27 mouse cellular contexts compared by ENCODE assay signal in genomic region chr11:57985485-57985884, GRCm38 (mm10). TPM values are rescaled to one million over a fixed set of nuclear protein-coding genes. Genes with fewer than 3 reads are reported as not detected.
DNase-seq lines count a peak whose midpoint lies in the region; ATAC-seq and TF ChIP-seq lines count a peak whose summit lies in the region.
"Had no signal": no experiment of that assay in that cellular context is flagged by ENCODE, and none has a peak within 500 bp of the region (broad histone marks: within the 10 kb centered on the region; RNA-seq: fewer than 3 reads in every experiment).

No protein-coding gene starts in this region.

- H3K9me3 ChIP-seq in heart, embryonic 13.5 days, result no peaks in the 10 kb centered on the region
- H3K9me3 ChIP-seq in stomach, embryonic 15.5 days, result no peaks in the 10 kb centered on the region
- H3K9me3 ChIP-seq in stomach, postnatal 0 days (ENCODE audit: control insufficient read depth, low read length), result no peaks in the 10 kb centered on the region
- H3K9me3 ChIP-seq in liver, embryonic 15.5 days (replicated peaks), result no peaks in the 10 kb centered on the region
- no peaks in the 10 kb centered on the region for H3K9me3 ChIP-seq in forebrain, embryonic 16.5 days (ENCODE audit: control insufficient read depth, low read length)
- H3K9me3 ChIP-seq: embryonic facial prominence, embryonic 12.5 days; embryonic facial prominence, embryonic 15.5 days; heart, embryonic 12.5 days had no signal

- DNase-seq in heart, adult 2 months, result no peak
- DNase-seq in stomach, postnatal 0 days (ENCODE audit: low spot score), result no peak
- DNase-seq: adrenal gland, postnatal 10 days; adrenal gland, postnatal 36 days; B cell, adult 2 months; cerebellum, adult 11 months; cerebellum, adult 2 months; cerebellum, adult 9-11 months; cerebellum, postnatal 25 days; gastrocnemius, postnatal 25 days; heart, adult 18-20 months; heart, postnatal 14 days; heart, postnatal 4 days had no signal

- peak overlapping the region; percentile 82; the same call in 1 of the 2 replicates for H3K27ac ChIP-seq in heart, embryonic 13.5 days (replicated peaks)
- H3K27ac ChIP-seq in heart, adult 2 months, result no peak overlapping the region
- H3K27ac ChIP-seq in stomach, embryonic 15.5 days, result 0 out of 2 replicates have a peak overlapping the region, but pooled peaks have one; percentile 21
- H3K27ac ChIP-seq in stomach, postnatal 0 days (replicated peaks), result no peak overlapping the region
- peak overlapping the region; percentile 71 for H3K27ac ChIP-seq in liver, embryonic 15.5 days (replicated peaks)
- peak overlapping the region; percentile 76 for H3K27ac ChIP-seq in small intestine, adult 2 months (ENCODE audit: insufficient read depth, low read depth, low read length)
- H3K27ac ChIP-seq in forebrain, embryonic 16.5 days (ENCODE audit: low read length), result no peak overlapping the region
- H3K27ac ChIP-seq: embryonic facial prominence, embryonic 12.5 days; embryonic facial prominence, embryonic 15.5 days; hindbrain, embryonic 14.5 days; hindbrain, postnatal 0 days had no signal

- no peak for TF ChIP-seq EP300 in heart, adult 2 months (IDR thresholded peaks at IDR 0.05; ENCODE audit: insufficient read depth, low read depth, low read length)
- no peak for TF ChIP-seq EP300 in stomach, postnatal 0 days (optimal IDR thresholded peaks at IDR 0.05)

- WGBS in heart, embryonic 13.5 days, result 83% methylated on average over 3 of the region's 3 CpGs
- 100% methylated on average over 2 of the region's 3 CpGs for WGBS in heart, adult 2 months
- WGBS in stomach, embryonic 15.5 days, result 94% methylated on average over 2 of the region's 3 CpGs
- WGBS in stomach, postnatal 0 days, result 94% methylated on average over 2 of the region's 3 CpGs
- 70% methylated on average over 3 of the region's 3 CpGs for WGBS in liver, embryonic 15.5 days (ENCODE audit: insufficient replicate concordance)
- 71% methylated on average over 3 of the region's 3 CpGs for WGBS in small intestine, adult 2 months
- WGBS in forebrain, embryonic 16.5 days, result 100% methylated on average over 2 of the region's 3 CpGs

- ATAC-seq in heart, embryonic 13.5 days (ENCODE audit: extremely low read depth, insufficient number of reproducible peaks, low FRiP score, low TSS enrichment), result no peak
- no peak for ATAC-seq in stomach, embryonic 15.5 days (ENCODE audit: insufficient read depth, low FRiP score, low read depth)
- no peak for ATAC-seq in stomach, postnatal 0 days (ENCODE audit: low FRiP score, low TSS enrichment)
- no peak for ATAC-seq in liver, embryonic 15.5 days (ENCODE audit: insufficient read depth)
- no peak for ATAC-seq in forebrain, embryonic 16.5 days
- no peak for ATAC-seq in monocyte, adult 5-6 weeks (replicated peaks; ENCODE audit: insufficient number of reproducible peaks, low FRiP score, low TSS enrichment, poor library complexity, severe bottlenecking)
- ATAC-seq: activated CD4-positive, CD25-positive, alpha-beta regulatory T cell, adult 4 months; forebrain, embryonic 14.5 days; hindbrain, postnatal 0 days; inflammation-experienced regulatory T-cells, adult 6 months had no signal

- H3K4me3 ChIP-seq in heart, embryonic 13.5 days, result no peak overlapping the region
- H3K4me3 ChIP-seq in heart, adult 2 months, result no peak overlapping the region
- H3K4me3 ChIP-seq in stomach, embryonic 15.5 days (replicated peaks), result no peak overlapping the region
- no peak overlapping the region for H3K4me3 ChIP-seq in stomach, postnatal 0 days (ENCODE audit: low read depth, low read length)
- no peak overlapping the region for H3K4me3 ChIP-seq in liver, embryonic 15.5 days (replicated peaks)
- no peak overlapping the region for H3K4me3 ChIP-seq in small intestine, adult 2 months (ENCODE audit: low read depth, low read length)
- H3K4me3 ChIP-seq in forebrain, embryonic 16.5 days (replicated peaks; ENCODE audit: low read length), result no peak overlapping the region
- H3K4me3 ChIP-seq: embryonic facial prominence, embryonic 12.5 days; embryonic facial prominence, embryonic 15.5 days; heart, embryonic 12.5 days had no signal

- TF ChIP-seq POLR2A in heart, adult 2 months (IDR thresholded peaks at IDR 0.05; ENCODE audit: insufficient read depth, low read depth, low read length), result no peak
- TF ChIP-seq POLR2A in small intestine, adult 2 months (IDR thresholded peaks at IDR 0.05; ENCODE audit: low read depth, low read length), result no peak

- H3K79me2 ChIP-seq in heart, adult 2 months (replicated peaks; ENCODE audit: control insufficient read depth, insufficient read depth, low read length), result no peaks in the 10 kb centered on the region

- no peak overlapping the region for H3K4me2 ChIP-seq in heart, embryonic 13.5 days
- no peak overlapping the region for H3K4me2 ChIP-seq in stomach, embryonic 15.5 days
- H3K4me2 ChIP-seq in stomach, postnatal 0 days (replicated peaks; ENCODE audit: low read depth), result no peak overlapping the region
- no peak overlapping the region for H3K4me2 ChIP-seq in liver, embryonic 15.5 days
- H3K4me2 ChIP-seq in forebrain, embryonic 16.5 days (ENCODE audit: low read length), result no peak overlapping the region
- H3K4me2 ChIP-seq: embryonic facial prominence, embryonic 12.5 days; embryonic facial prominence, embryonic 15.5 days; heart, embryonic 12.5 days; hindbrain, embryonic 14.5 days had no signal

- peaks cover 29% of the 10 kb centered on the region for H3K4me1 ChIP-seq in heart, embryonic 13.5 days
- no peaks in the 10 kb centered on the region; the same call in 1 of the 2 replicates for H3K4me1 ChIP-seq in heart, adult 2 months (ENCODE audit: control insufficient read depth, insufficient read depth, low read length)
- peaks cover 20% of the 10 kb centered on the region for H3K4me1 ChIP-seq in stomach, embryonic 15.5 days
- H3K4me1 ChIP-seq in stomach, postnatal 0 days (replicated peaks; ENCODE audit: control insufficient read depth, insufficient read depth), result peaks cover 3% of the 10 kb centered on the region; the same call in 1 of the 2 replicates
- peaks cover 34% of the 10 kb centered on the region for H3K4me1 ChIP-seq in liver, embryonic 15.5 days (replicated peaks)
- peaks cover 21% of the 10 kb centered on the region; the same call in 1 of the 2 replicates for H3K4me1 ChIP-seq in small intestine, adult 2 months (ENCODE audit: control insufficient read depth, insufficient read depth, insufficient read length, low read length)
- H3K4me1 ChIP-seq in forebrain, embryonic 16.5 days (replicated peaks; ENCODE audit: control insufficient read depth, insufficient read depth, low read length), result no peaks in the 10 kb centered on the region
- H3K4me1 ChIP-seq: embryonic facial prominence, embryonic 12.5 days had no signal

- no peak overlapping the region for H3K9ac ChIP-seq in heart, embryonic 13.5 days
- no peak overlapping the region for H3K9ac ChIP-seq in heart, adult 2 months (ENCODE audit: low read depth, low read length)
- H3K9ac ChIP-seq in stomach, embryonic 15.5 days, result no peak overlapping the region
- H3K9ac ChIP-seq in stomach, postnatal 0 days (ENCODE audit: low read length), result no peak overlapping the region
- no peak overlapping the region for H3K9ac ChIP-seq in liver, embryonic 15.5 days
- no peak overlapping the region for H3K9ac ChIP-seq in forebrain, embryonic 16.5 days (replicated peaks; ENCODE audit: low read depth, low read length)
- H3K9ac ChIP-seq: embryonic facial prominence, embryonic 12.5 days; embryonic facial prominence, embryonic 15.5 days; heart, embryonic 12.5 days; hindbrain, embryonic 14.5 days had no signal

- no peaks in the 10 kb centered on the region for H3K27me3 ChIP-seq in heart, embryonic 13.5 days (replicated peaks)
- H3K27me3 ChIP-seq in heart, adult 2 months (ENCODE audit: control insufficient read depth, insufficient read depth, low read length), result no peaks in the 10 kb centered on the region
- H3K27me3 ChIP-seq in stomach, embryonic 15.5 days (replicated peaks), result no peaks in the 10 kb centered on the region
- H3K27me3 ChIP-seq in stomach, postnatal 0 days (ENCODE audit: control insufficient read depth, insufficient read depth, low read length), result no peaks in the 10 kb centered on the region
- H3K27me3 ChIP-seq in liver, embryonic 15.5 days, result peaks cover 26% of the 10 kb centered on the region
- no peaks in the 10 kb centered on the region for H3K27me3 ChIP-seq in small intestine, adult 2 months (ENCODE audit: control insufficient read depth, insufficient read depth, low read length)
- H3K27me3 ChIP-seq in forebrain, embryonic 16.5 days (replicated peaks; ENCODE audit: control insufficient read depth, insufficient read depth, low read length), result no peaks in the 10 kb centered on the region
- H3K27me3 ChIP-seq: embryonic facial prominence, embryonic 12.5 days; embryonic facial prominence, embryonic 15.5 days; heart, embryonic 12.5 days had no signal

- intact Hi-C loops in heart, adult 2 months (cut with DNase I), result no loop called here

- H3K36me3 ChIP-seq in heart, embryonic 13.5 days, result no peaks in the 10 kb centered on the region
- H3K36me3 ChIP-seq in heart, adult 2 months (ENCODE audit: control insufficient read depth, insufficient read depth, low read length), result no peaks in the 10 kb centered on the region
- H3K36me3 ChIP-seq in stomach, embryonic 15.5 days, result no peaks in the 10 kb centered on the region
- H3K36me3 ChIP-seq in stomach, postnatal 0 days (ENCODE audit: control insufficient read depth, insufficient read depth, low read length), result no peaks in the 10 kb centered on the region
- no peaks in the 10 kb centered on the region for H3K36me3 ChIP-seq in liver, embryonic 15.5 days (replicated peaks)
- no peaks in the 10 kb centered on the region for H3K36me3 ChIP-seq in small intestine, adult 2 months (ENCODE audit: control insufficient read depth, insufficient read depth, low read length)
- no peaks in the 10 kb centered on the region for H3K36me3 ChIP-seq in forebrain, embryonic 16.5 days (ENCODE audit: control insufficient read depth, insufficient read depth)
- H3K36me3 ChIP-seq: embryonic facial prominence, embryonic 12.5 days; embryonic facial prominence, embryonic 15.5 days; heart, embryonic 12.5 days had no signal

- no peak for TF ChIP-seq CTCF in heart, adult 2 months (IDR thresholded peaks at IDR 0.05)
- no peak for TF ChIP-seq CTCF in stomach, postnatal 0 days (IDR thresholded peaks at IDR 0.05; ENCODE audit: low read depth)
- no peak for TF ChIP-seq CTCF in small intestine, adult 2 months (IDR thresholded peaks at IDR 0.05; ENCODE audit: extremely low read depth, insufficient read length, insufficient replicate concordance, low read depth, low read length)

RNA-seq across cellular contexts. Expression of gene Larp1, which starts 23.4 kb away (rescaled TPM):
- 11.7 and 12.8 TPM in 2 replicates for polyA plus RNA-seq in heart, embryonic 13.5 days (2015; fragmentation: Nextera tagmentation; extraction: Ambion mirVana)
- 10 to 100 TPM; 57.4 to 63.4 TPM for total RNA-seq in heart, adult 2 months (2021)
- 26.5 and 35.7 TPM in 2 replicates for polyA plus RNA-seq in heart, adult 2 months (2012; rRNA removed)
- 25.6 and 27.4 TPM in 2 replicates for polyA plus RNA-seq in stomach, embryonic 15.5 days (2015; fragmentation: Nextera tagmentation; extraction: Ambion mirVana)
- 11.6 and 12.8 TPM in 2 replicates for polyA plus RNA-seq in stomach, postnatal 0 days (2015; fragmentation: Nextera tagmentation; extraction: Ambion mirVana)
- 17.3 and 19.8 TPM in 2 replicates for polyA plus RNA-seq in liver, embryonic 15.5 days (2015; fragmentation: Nextera tagmentation; extraction: Ambion mirVana)
- 16.9 and 25.9 TPM in 2 replicates for polyA plus RNA-seq in small intestine, adult 2 months (2012; rRNA removed)
- 17.5 and 18.5 TPM in 2 replicates for polyA plus RNA-seq in forebrain, embryonic 16.5 days (2015; fragmentation: Nextera tagmentation; extraction: Ambion mirVana)
- total RNA-seq in monocyte, adult 5-6 weeks (2017), result 26.3 to 50.9 TPM (median 33.5 TPM) in 3 replicates

Comparison
In these comparisons a context has a peak if more than half of its experiments do, and no peak if none do; other contexts are left out.
1. H3K27ac ChIP-seq: peak in heart, embryonic 13.5 days (single experiment), stomach, embryonic 15.5 days (single experiment), liver, embryonic 15.5 days (single experiment) and small intestine, adult 2 months (single experiment); none in heart, adult 2 months (single experiment), stomach, postnatal 0 days (single experiment) and forebrain, embryonic 16.5 days (single experiment).